Mouse (Mus musculus) midbrain, embryonic 12.5 days (tissue): ENCODE data around the gene Klhl8. TPM values are rescaled to one million over a fixed set of nuclear protein-coding genes. Genes with fewer than 3 reads are reported as not detected.

Source experiments
- ATAC-seq: fragments of 200-750 bp; cut with Nextera tagmentation; 2 replicates; pipeline ENCODE4 v1.8.0; 2017; ENCODE audit warnings: low read depth, moderate TSS enrichment, moderate library complexity; ENCODE audit not compliant: low FRiP score
- H3K27ac ChIP-seq: fragments of 300-500 bp; sonication (generic); replicated peaks from 2 replicates; pipeline ENCODE4 v1.5.1; 2016; ENCODE audit warnings: mild to moderate bottlenecking
- H3K27me3 ChIP-seq: fragments of 300-500 bp; sonication (generic); 2 replicates; pipeline ENCODE4 v1.6.1; 2016; ENCODE audit warnings: mild to moderate bottlenecking
- H3K36me3 ChIP-seq: fragments of 300-500 bp; sonication (generic); 2 replicates; pipeline ENCODE4 v1.6.1; 2016
- H3K4me1 ChIP-seq: fragments of 300-500 bp; sonication (generic); 2 replicates; pipeline ENCODE4 v1.6.1; 2016
- H3K4me2 ChIP-seq: fragments of 300-500 bp; sonication (generic); replicated peaks from 2 replicates; pipeline ENCODE4 v1.6.1; 2016; ENCODE audit warnings: mild to moderate bottlenecking, moderate library complexity
- H3K4me3 ChIP-seq: fragments of 300-500 bp; sonication (generic); 2 replicates; pipeline ENCODE4 v1.5.1; 2016; ENCODE audit warnings: mild to moderate bottlenecking
- H3K9ac ChIP-seq: fragments of 300-500 bp; sonication (generic); replicated peaks from 2 replicates; pipeline ENCODE4 v1.6.1; 2016; ENCODE audit warnings: mild to moderate bottlenecking, moderate library complexity
- H3K9me3 ChIP-seq: fragments of 300-500 bp; sonication (generic); 2 replicates; pipeline ENCODE4 v1.6.1; 2016; ENCODE audit warnings: mild to moderate bottlenecking
- WGBS: fragments of 180-500 bp; shearing (Covaris S2); methylation state at CpG from one replicate; pipeline ENCODE4 v1.1.7; 2016; 5-methylcytosine and 5-hydroxymethylcytosine counted together
- polyA plus RNA-seq: library from polyadenylated mRNA; unstranded; fragments of >200 nt; fragmentation: Nextera tagmentation; extraction: Ambion mirVana; gene quantifications from 2 replicates; pipeline ENCODE4 v1.2.1, GENCODE M21; 2016

The Klhl8 gene
- polyA plus RNA-seq, 1 experiment from 2014 or later, result 16.8 TPM

- H3K9me3 ChIP-seq, result no peaks in the 10 kb centered on the region
- H3K4me2 ChIP-seq, result no peak overlapping the region
- no peaks in the 10 kb centered on the region for H3K36me3 ChIP-seq
- H3K4me1 ChIP-seq, result no peaks in the 10 kb centered on the region
- H3K27ac ChIP-seq, result no peak overlapping the region
- WGBS, result 90% methylated on average over 7 of the region's 7 CpGs
- H3K4me3 ChIP-seq, result no peak overlapping the region
- no peaks in the 10 kb centered on the region for H3K27me3 ChIP-seq
- no peak for ATAC-seq
- H3K9ac ChIP-seq, result no peak overlapping the region
Observed at GRCm38 (mm10) chr5:103928196-103928550, 17.1 kb upstream of the Klhl8 start.

GRCm38 (mm10) chr5:103927429-103928195, 16.6 kb upstream of the Klhl8 start:
- Histone ChIP-seq H3K9me3 (no peaks in the 10 kb centered on the region), H3K4me3 (0 out of 2 replicates have a peak overlapping the region, but pooled peaks have one; percentile 3), H3K27me3 (no peaks in the 10 kb centered on the region), H3K9ac (no peak overlapping the region), H3K4me2 (peak overlapping the region; percentile 43), H3K27ac (no peak overlapping the region), H3K4me1 (no peaks in the 10 kb centered on the region), H3K36me3 (no peaks in the 10 kb centered on the region)
- WGBS, result 31% methylated on average over 27 of the region's 27 CpGs
- ATAC-seq, result peak; percentile 54; the same call in 1 of the 2 replicates

GRCm38 (mm10) chr5:103926398-103926797, 15.3 kb upstream of the Klhl8 start:
- no peak overlapping the region for H3K4me3 ChIP-seq
- H3K36me3 ChIP-seq, result no peaks in the 10 kb centered on the region
- H3K9ac ChIP-seq, result no peak overlapping the region
- no peaks in the 10 kb centered on the region for H3K9me3 ChIP-seq
- H3K4me2 ChIP-seq, result no peak overlapping the region
- no peak overlapping the region for H3K27ac ChIP-seq
- H3K4me1 ChIP-seq, result no peaks in the 10 kb centered on the region
- H3K27me3 ChIP-seq, result 0 out of 2 replicates have a peak, but pooled peaks cover 2% of the 10 kb centered on the region
- WGBS, result 64% methylated on average over 12 of the region's 12 CpGs
- no peak for ATAC-seq

GRCm38 (mm10) chr5:103923755-103924154, 12.7 kb upstream of the Klhl8 start:
- no peak overlapping the region for H3K27ac ChIP-seq
- H3K9me3 ChIP-seq, result no peaks in the 10 kb centered on the region
- H3K4me1 ChIP-seq, result no peaks in the 10 kb centered on the region
- no peaks in the 10 kb centered on the region for H3K36me3 ChIP-seq
- no peak for ATAC-seq
- H3K4me3 ChIP-seq, result no peak overlapping the region
- WGBS, result 89% methylated on average over 2 of the region's 2 CpGs
- no peak overlapping the region for H3K9ac ChIP-seq
- 0 out of 2 replicates have a peak, but pooled peaks cover 3% of the 10 kb centered on the region for H3K27me3 ChIP-seq
- no peak overlapping the region for H3K4me2 ChIP-seq

- Histone ChIP-seq H3K4me3 (no peak overlapping the region), H3K27me3 (0 out of 2 replicates have a peak, but pooled peaks cover 3% of the 10 kb centered on the region), H3K9ac (no peak overlapping the region), H3K4me2 (no peak overlapping the region), H3K4me1 (no peaks in the 10 kb centered on the region), H3K36me3 (no peaks in the 10 kb centered on the region), H3K27ac (no peak overlapping the region), H3K9me3 (no peaks in the 10 kb centered on the region)
- 86% methylated on average over 6 of the region's 6 CpGs for WGBS
- ATAC-seq, result no peak
Observed at GRCm38 (mm10) chr5:103923101-103923500, 12.0 kb upstream of the Klhl8 start.

GRCm38 (mm10) chr5:103922436-103922835, 11.4 kb upstream of the Klhl8 start:
- Histone ChIP-seq H3K27ac (no peak overlapping the region), H3K4me2 (no peak overlapping the region), H3K4me3 (no peak overlapping the region), H3K9me3 (no peaks in the 10 kb centered on the region), H3K9ac (no peak overlapping the region), H3K27me3 (0 out of 2 replicates have a peak, but pooled peaks cover 3% of the 10 kb centered on the region), H3K4me1 (no peaks in the 10 kb centered on the region), H3K36me3 (no peaks in the 10 kb centered on the region)
- WGBS, result 85% methylated on average over 5 of the region's 5 CpGs
- ATAC-seq, result no peak

GRCm38 (mm10) chr5:103919497-103919896, 8.4 kb upstream of the Klhl8 start:
- no peak overlapping the region for H3K4me2 ChIP-seq
- H3K9ac ChIP-seq, result no peak overlapping the region
- no peaks in the 10 kb centered on the region for H3K36me3 ChIP-seq
- 0 out of 2 replicates have a peak, but pooled peaks cover 3% of the 10 kb centered on the region for H3K27me3 ChIP-seq
- no peak overlapping the region for H3K27ac ChIP-seq
- no peaks in the 10 kb centered on the region for H3K9me3 ChIP-seq
- no peak for ATAC-seq
- WGBS, result 89% methylated on average over 4 of the region's 4 CpGs
- H3K4me1 ChIP-seq, result no peaks in the 10 kb centered on the region
- H3K4me3 ChIP-seq, result no peak overlapping the region

- Histone ChIP-seq H3K27me3 (peaks cover 6% of the 10 kb centered on the region; the same call in 1 of the 2 replicates), H3K9me3 (no peaks in the 10 kb centered on the region), H3K9ac (no peak overlapping the region), H3K27ac (no peak overlapping the region), H3K4me2 (no peak overlapping the region), H3K4me3 (no peak overlapping the region), H3K36me3 (no peaks in the 10 kb centered on the region), H3K4me1 (no peaks in the 10 kb centered on the region)
- WGBS, result 76% methylated on average over 3 of the region's 3 CpGs
- no peak for ATAC-seq
Observed at GRCm38 (mm10) chr5:103918233-103918632, 7.2 kb upstream of the Klhl8 start.

- peaks cover 8% of the 10 kb centered on the region; the same call in 1 of the 2 replicates for H3K27me3 ChIP-seq
- no peaks in the 10 kb centered on the region for H3K9me3 ChIP-seq
- H3K4me2 ChIP-seq, result no peak overlapping the region
- 54% methylated on average over 8 of the region's 8 CpGs for WGBS
- ATAC-seq, result no peak
- no peak overlapping the region for H3K4me3 ChIP-seq
- H3K27ac ChIP-seq, result no peak overlapping the region
- H3K36me3 ChIP-seq, result no peaks in the 10 kb centered on the region
- H3K4me1 ChIP-seq, result no peaks in the 10 kb centered on the region
- H3K9ac ChIP-seq, result no peak overlapping the region
Observed at GRCm38 (mm10) chr5:103917357-103917895, 6.4 kb upstream of the Klhl8 start.

- Histone ChIP-seq H3K27me3 (peaks cover 8% of the 10 kb centered on the region; the same call in 1 of the 2 replicates), H3K9me3 (no peaks in the 10 kb centered on the region), H3K27ac (no peak overlapping the region), H3K4me3 (no peak overlapping the region), H3K4me1 (no peaks in the 10 kb centered on the region), H3K9ac (no peak overlapping the region), H3K4me2 (no peak overlapping the region), H3K36me3 (no peaks in the 10 kb centered on the region)
- no peak for ATAC-seq
- 63% methylated on average over 12 of the region's 12 CpGs for WGBS
Observed at GRCm38 (mm10) chr5:103916595-103917356, 5.7 kb upstream of the Klhl8 start.

GRCm38 (mm10) chr5:103914335-103915226, 3.5 kb upstream of the Klhl8 start:
- Histone ChIP-seq H3K27me3 (peaks cover 5% of the 10 kb centered on the region; the same call in 1 of the 2 replicates), H3K9me3 (no peaks in the 10 kb centered on the region), H3K27ac (no peak overlapping the region), H3K4me2 (no peak overlapping the region), H3K36me3 (no peaks in the 10 kb centered on the region), H3K4me3 (no peak overlapping the region), H3K9ac (no peak overlapping the region), H3K4me1 (peaks cover 6% of the 10 kb centered on the region)
- 73% methylated on average over 11 of the region's 11 CpGs for WGBS
- ATAC-seq, result no peak
